In the genomic region with DNA sequence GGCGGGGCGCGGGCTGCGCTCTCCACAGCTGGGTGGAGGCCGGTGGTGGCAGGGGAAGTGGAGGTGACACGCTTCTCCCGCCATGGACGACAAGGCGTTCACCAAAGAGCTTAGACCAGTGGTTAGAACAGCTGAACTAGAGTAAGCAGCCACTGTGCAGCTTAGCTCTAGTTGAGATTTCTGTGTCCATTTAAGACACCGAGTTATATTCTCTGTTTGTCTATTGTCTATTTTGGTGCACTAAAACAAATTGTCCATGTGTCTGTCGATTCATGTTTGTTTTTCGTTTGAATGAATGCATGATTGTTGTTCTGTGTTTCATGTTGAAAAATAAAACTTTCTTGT, we compare ENCODE assay signal across 9 mouse cellular contexts. TPM values are rescaled to one million over a fixed set of nuclear protein-coding genes. Genes with fewer than 3 reads are reported as not detected.
A peak's percentile ranks its signal among the peaks of the same experiment; 100 is the strongest.
DNase-seq lines count a peak whose midpoint lies in the region; ATAC-seq lines count a peak whose summit lies in the region.
"Had no signal": no experiment of that assay in that cellular context is flagged by ENCODE, and none has a peak within 500 bp of the region (broad histone marks: within the 10 kb centered on the region; RNA-seq: fewer than 3 reads in every experiment).

No protein-coding gene starts in this region.

- no peaks in the 10 kb centered on the region for H3K36me3 ChIP-seq in kidney, embryonic 15.5 days
- H3K36me3 ChIP-seq in embryonic facial prominence, embryonic 12.5 days: no peaks in the 10 kb centered on the region
- H3K36me3 ChIP-seq in hindbrain, embryonic 16.5 days (ENCODE audit: control insufficient read depth, insufficient read depth, low read length): no peaks in the 10 kb centered on the region
- no peaks in the 10 kb centered on the region for H3K36me3 ChIP-seq in neural tube, embryonic 12.5 days

- no peaks in the 10 kb centered on the region for H3K27me3 ChIP-seq in kidney, embryonic 15.5 days
- no peaks in the 10 kb centered on the region for H3K27me3 ChIP-seq in embryonic facial prominence, embryonic 12.5 days
- no peaks in the 10 kb centered on the region for H3K27me3 ChIP-seq in hindbrain, embryonic 16.5 days (replicated peaks; ENCODE audit: control insufficient read depth, insufficient read depth, low read length)
- no peaks in the 10 kb centered on the region for H3K27me3 ChIP-seq in neural tube, embryonic 12.5 days (replicated peaks)

- H3K4me1 ChIP-seq in kidney, embryonic 15.5 days: no peaks in the 10 kb centered on the region
- no peaks in the 10 kb centered on the region for H3K4me1 ChIP-seq in embryonic facial prominence, embryonic 12.5 days
- H3K4me1 ChIP-seq in hindbrain, embryonic 16.5 days (ENCODE audit: control insufficient read depth, insufficient read depth, low read depth, low read length): no peaks in the 10 kb centered on the region
- H3K4me1 ChIP-seq in neural tube, embryonic 12.5 days: no peaks in the 10 kb centered on the region

- H3K9ac ChIP-seq in kidney, embryonic 15.5 days: no peak overlapping the region
- no peak overlapping the region for H3K9ac ChIP-seq in embryonic facial prominence, embryonic 12.5 days
- no peak overlapping the region; the same call in 1 of the 2 replicates for H3K9ac ChIP-seq in hindbrain, embryonic 16.5 days (ENCODE audit: low read depth, low read length)
- no peak overlapping the region for H3K9ac ChIP-seq in neural tube, embryonic 12.5 days
- H3K9ac ChIP-seq: lung, embryonic 14.5 days had no signal

- DNase-seq in kidney, adult 11 months: no peak
- no peak for DNase-seq in cerebellum, adult 18-20 months
- no peak for DNase-seq in layer of hippocampus, adult 11-12 months (ENCODE audit: low spot score)

- H3K27ac ChIP-seq in kidney, embryonic 15.5 days: no peak overlapping the region
- no peak overlapping the region for H3K27ac ChIP-seq in embryonic facial prominence, embryonic 12.5 days
- H3K27ac ChIP-seq in hindbrain, embryonic 16.5 days (ENCODE audit: low read depth, low read length): no peak overlapping the region
- H3K27ac ChIP-seq in neural tube, embryonic 12.5 days: no peak overlapping the region

- no peak for ATAC-seq in kidney, embryonic 15.5 days (replicated peaks; ENCODE audit: low FRiP score)
- ATAC-seq in embryonic facial prominence, embryonic 12.5 days (ENCODE audit: insufficient number of reproducible peaks, insufficient read depth, low FRiP score, low TSS enrichment): no peak
- no peak; the same call in 1 of the 2 replicates for ATAC-seq in hindbrain, embryonic 16.5 days
- ATAC-seq in neural tube, embryonic 12.5 days (ENCODE audit: low FRiP score, low read depth): no peak
- no peak for ATAC-seq in erythroid progenitor cell, adult 5-6 weeks (replicated peaks; ENCODE audit: low FRiP score, poor library complexity, severe bottlenecking)

- 71% methylated on average over 12 of the region's 12 CpGs for WGBS in kidney, embryonic 15.5 days
- WGBS in embryonic facial prominence, embryonic 12.5 days: 65% methylated on average over 12 of the region's 12 CpGs
- 75% methylated on average over 12 of the region's 12 CpGs for WGBS in hindbrain, embryonic 16.5 days
- WGBS in neural tube, embryonic 12.5 days: 81% methylated on average over 12 of the region's 12 CpGs

- no peak overlapping the region for H3K4me2 ChIP-seq in kidney, embryonic 15.5 days
- peak overlapping the region; percentile 16; the same call in 1 of the 2 replicates for H3K4me2 ChIP-seq in embryonic facial prominence, embryonic 12.5 days (replicated peaks)
- H3K4me2 ChIP-seq in hindbrain, embryonic 16.5 days (ENCODE audit: low read length): peak overlapping the region; percentile 14; the same call in 1 of the 2 replicates
- 0 out of 2 replicates have a peak overlapping the region, but pooled peaks have one; percentile 16 for H3K4me2 ChIP-seq in neural tube, embryonic 12.5 days (replicated peaks)
- H3K4me2 ChIP-seq: lung, embryonic 14.5 days had no signal

- peaks cover 13% of the 10 kb centered on the region for H3K9me3 ChIP-seq in kidney, embryonic 15.5 days (replicated peaks)
- peaks cover 12% of the 10 kb centered on the region for H3K9me3 ChIP-seq in embryonic facial prominence, embryonic 12.5 days
- peaks cover 11% of the 10 kb centered on the region for H3K9me3 ChIP-seq in hindbrain, embryonic 16.5 days (ENCODE audit: control insufficient read depth, low read length)
- H3K9me3 ChIP-seq in neural tube, embryonic 12.5 days: peaks cover 14% of the 10 kb centered on the region

- peak overlapping the region; percentile 18; the same call in 1 of the 2 replicates for H3K4me3 ChIP-seq in kidney, embryonic 15.5 days (replicated peaks)
- H3K4me3 ChIP-seq in embryonic facial prominence, embryonic 12.5 days: peak overlapping the region; percentile 18; the same call in 1 of the 2 replicates
- peak overlapping the region; percentile 23 for H3K4me3 ChIP-seq in hindbrain, embryonic 16.5 days (ENCODE audit: low read length)
- 0 out of 2 replicates have a peak overlapping the region, but pooled peaks have one; percentile 13 for H3K4me3 ChIP-seq in neural tube, embryonic 12.5 days

RNA-seq across cellular contexts. Expression of a gene that starts 48.6 kb away (rescaled TPM):
- 33.7 and 38.7 TPM in 2 replicates for polyA plus RNA-seq in kidney, embryonic 15.5 days (2015; fragmentation: Nextera tagmentation; extraction: Ambion mirVana)
- 37.5 and 40.0 TPM in 2 replicates for polyA plus RNA-seq in embryonic facial prominence, embryonic 12.5 days (2016; fragmentation: Nextera tagmentation; extraction: Ambion mirVana)
- polyA plus RNA-seq in hindbrain, embryonic 16.5 days (2015; fragmentation: Nextera tagmentation; extraction: Ambion mirVana): 33.5 and 33.6 TPM in 2 replicates
- 29.0 and 30.4 TPM in 2 replicates for polyA plus RNA-seq in neural tube, embryonic 12.5 days (2016; fragmentation: Nextera tagmentation; extraction: Ambion mirVana)
- 24.9 and 28.5 TPM in 2 replicates for total RNA-seq in erythroid progenitor cell, adult 5-6 weeks (2015; ENCODE audit: low replicate concordance)
- total RNA-seq in erythroid progenitor cell, adult 5-6 weeks (2017; ENCODE audit: low replicate concordance): 4.2 and 5.8 TPM in 2 replicates

RNA-seq across cellular contexts. Expression of a gene that starts 48.9 kb away (rescaled TPM):
- 6.7 and 7.0 TPM in 2 replicates for polyA plus RNA-seq in kidney, embryonic 15.5 days (2015; fragmentation: Nextera tagmentation; extraction: Ambion mirVana)
- 6.7 and 7.8 TPM in 2 replicates for polyA plus RNA-seq in embryonic facial prominence, embryonic 12.5 days (2016; fragmentation: Nextera tagmentation; extraction: Ambion mirVana)
- 12.2 and 12.9 TPM in 2 replicates for polyA plus RNA-seq in hindbrain, embryonic 16.5 days (2015; fragmentation: Nextera tagmentation; extraction: Ambion mirVana)
- 9.6 and 10.1 TPM in 2 replicates for polyA plus RNA-seq in neural tube, embryonic 12.5 days (2016; fragmentation: Nextera tagmentation; extraction: Ambion mirVana)
- 0.36 and 2.5 TPM in 2 replicates for total RNA-seq in erythroid progenitor cell, adult 5-6 weeks (2015; ENCODE audit: low replicate concordance)
- 0.13 and 3.7 TPM in 2 replicates for total RNA-seq in erythroid progenitor cell, adult 5-6 weeks (2017; ENCODE audit: low replicate concordance)
